Mouse (Mus musculus): ENCODE measurements around the gene Rgs12.
A peak's percentile ranks its signal among the peaks of the same experiment; 100 is the strongest.

Rgs12 gene

GRCm38 (mm10) chr5:35029755-35030154 lies 80.5 kb downstream of the Rgs12 start:
- no peak for DNase-seq (ENCODE audit: low spot score in 2 of 2)

DNA sequence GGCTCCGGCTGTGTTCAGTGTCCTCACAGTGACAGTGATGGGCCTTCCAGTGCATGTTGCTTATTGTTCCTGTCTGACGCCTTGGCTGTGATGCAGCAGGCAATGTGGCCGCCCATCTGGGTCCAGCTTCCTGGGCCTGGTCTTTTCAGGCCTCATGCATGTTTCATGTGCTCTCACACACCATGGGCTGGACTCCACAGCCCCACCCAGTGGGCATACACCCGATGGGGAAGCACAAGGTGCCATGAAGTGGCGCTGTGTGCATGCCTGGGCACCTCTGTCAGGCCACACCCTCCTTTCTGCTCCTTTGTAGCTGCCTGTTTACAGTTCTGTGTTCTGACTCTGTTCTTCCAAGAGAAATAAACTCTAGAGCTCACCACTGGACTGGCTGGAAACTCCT lies 83.8 kb downstream of the Rgs12 start:
- DNase-seq (ENCODE audit: low spot score in 2 of 2) = no peak

GRCm38 (mm10) chr5:35033619-35034018 lies 84.4 kb downstream of the Rgs12 start:
- DNase-seq (ENCODE audit: low spot score in 2 of 2) = no peak

GRCm38 (mm10) chr5:35035141-35035540 lies 85.9 kb downstream of the Rgs12 start:
- no peak for DNase-seq (ENCODE audit: low spot score in 2 of 2)

- no peak for DNase-seq (ENCODE audit: low spot score in 2 of 2)
Measured at GRCm38 (mm10) chr5:35035795-35036194, 86.5 kb downstream of the Rgs12 start.

GRCm38 (mm10) chr5:35037438-35037837 lies 88.2 kb downstream of the Rgs12 start:
- DNase-seq (ENCODE audit: low spot score in 2 of 2) = no peak

GRCm38 (mm10) chr5:35041268-35041829 lies 92.1 kb downstream of the Rgs12 start, which contains the start of gene Hgfac:
Gene Hgfac, plus strand, starts transcription at chr5:35041509.
- no peak for DNase-seq (ENCODE audit: low spot score in 2 of 2)

DNA sequence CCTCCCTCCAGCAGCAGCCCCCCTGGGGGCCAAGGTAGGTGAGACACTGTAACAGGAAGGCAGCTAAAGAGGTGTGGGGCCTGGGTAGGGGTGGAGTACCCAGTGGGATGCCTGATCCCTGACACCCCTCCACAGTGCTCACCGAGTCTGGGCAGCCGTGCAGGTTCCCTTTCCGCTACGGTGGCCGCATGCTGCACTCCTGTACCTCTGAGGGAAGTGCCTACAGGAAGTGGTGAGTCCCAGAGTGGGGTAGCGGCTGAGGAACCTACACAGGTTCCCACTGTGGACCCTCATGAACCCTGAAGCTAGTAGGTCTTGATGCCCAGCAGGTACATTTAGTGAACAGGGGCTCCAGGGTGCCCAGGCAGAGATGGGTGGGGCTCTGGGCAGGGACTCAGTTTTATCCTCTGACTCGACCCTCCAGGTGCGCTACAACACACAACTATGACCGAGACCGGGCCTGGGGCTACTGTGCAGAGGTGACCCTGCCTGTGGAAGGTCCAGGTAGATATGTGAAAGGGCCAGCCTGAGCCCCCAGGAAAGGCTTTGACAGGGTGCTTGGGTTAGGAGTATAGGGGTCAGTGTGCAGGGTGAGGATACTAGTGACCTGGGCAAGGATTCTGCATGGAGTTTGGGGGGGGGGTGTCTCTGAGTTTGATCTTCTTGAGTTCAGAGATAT lies 93.3 kb downstream of the Rgs12 start:
- DNase-seq (ENCODE audit: low spot score in 2 of 2) = no peak

- DNase-seq (ENCODE audit: low spot score in 2 of 2) = peak; percentile 64 to 75
Measured at GRCm38 (mm10) chr5:35043110-35043451, 93.8 kb downstream of the Rgs12 start.

- no peak for DNase-seq (ENCODE audit: low spot score in 2 of 2)
Measured at GRCm38 (mm10) chr5:35050541-35050940, 101.3 kb downstream of the Rgs12 start.

DNA sequence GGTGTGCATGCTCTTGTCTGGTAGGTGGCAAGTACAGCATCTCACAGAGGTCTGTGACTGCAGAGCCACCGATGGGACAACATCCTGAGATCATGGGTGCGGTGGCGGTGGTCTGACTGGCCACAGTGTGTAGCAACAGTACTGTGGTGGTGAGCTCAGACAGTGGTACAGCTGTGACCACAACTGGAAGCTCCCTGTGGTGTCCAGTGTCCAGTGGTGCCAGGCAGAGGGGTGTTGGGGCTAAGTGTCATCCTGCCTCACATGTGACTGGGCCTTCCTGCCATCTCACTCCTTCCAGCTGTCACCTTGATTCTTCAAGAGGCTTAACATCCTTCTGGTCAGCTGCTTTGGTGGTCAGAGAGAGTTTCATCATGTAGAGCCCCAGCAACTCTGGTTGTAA lies 105.4 kb downstream of the Rgs12 start:
- DNase-seq (ENCODE audit: low spot score in 2 of 2) = no peak

- DNase-seq (ENCODE audit: low spot score in 2 of 2) = no peak
Measured at GRCm38 (mm10) chr5:35055076-35055475, 105.8 kb downstream of the Rgs12 start.

GRCm38 (mm10) chr5:35056604-35057432 lies 107.6 kb downstream of the Rgs12 start, which contains the start of gene Dok7:
Gene Dok7, plus strand, starts transcription at chr5:35056766.
- DNase-seq (ENCODE audit: low spot score in 2 of 2) = peak in 1 of 2 experiments; percentile 41

- DNase-seq (ENCODE audit: low spot score in 2 of 2) = no peak
Measured at GRCm38 (mm10) chr5:35057582-35057981, 108.3 kb downstream of the Rgs12 start.

- DNase-seq (ENCODE audit: low spot score in 2 of 2) = no peak
Measured at GRCm38 (mm10) chr5:35058216-35058615, 109.0 kb downstream of the Rgs12 start.

DNA sequence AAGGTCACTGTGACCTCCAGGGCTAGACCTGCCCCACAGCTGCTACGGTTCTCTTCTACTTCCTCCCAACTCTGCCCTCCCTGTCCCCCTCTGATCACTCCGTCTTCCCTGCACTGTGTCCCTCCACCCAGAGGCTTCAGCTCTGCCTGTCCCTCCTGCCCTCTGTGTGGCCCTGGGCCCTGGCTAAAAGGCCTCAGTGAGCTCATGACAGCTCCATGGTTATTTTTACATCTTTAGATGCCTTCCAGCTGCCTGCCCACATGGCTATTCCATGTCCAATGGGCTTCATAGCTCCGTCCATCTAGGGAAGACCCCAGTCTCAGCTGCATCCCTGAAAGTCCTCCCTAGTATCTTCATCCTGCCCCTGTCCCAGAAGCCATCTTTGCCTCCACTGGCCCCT lies 110.9 kb downstream of the Rgs12 start:
- DNase-seq (ENCODE audit: low spot score in 2 of 2) = no peak

GRCm38 (mm10) chr5:35069841-35070240 lies 120.6 kb downstream of the Rgs12 start:
- no peak for DNase-seq (ENCODE audit: low spot score in 2 of 2)

DNA sequence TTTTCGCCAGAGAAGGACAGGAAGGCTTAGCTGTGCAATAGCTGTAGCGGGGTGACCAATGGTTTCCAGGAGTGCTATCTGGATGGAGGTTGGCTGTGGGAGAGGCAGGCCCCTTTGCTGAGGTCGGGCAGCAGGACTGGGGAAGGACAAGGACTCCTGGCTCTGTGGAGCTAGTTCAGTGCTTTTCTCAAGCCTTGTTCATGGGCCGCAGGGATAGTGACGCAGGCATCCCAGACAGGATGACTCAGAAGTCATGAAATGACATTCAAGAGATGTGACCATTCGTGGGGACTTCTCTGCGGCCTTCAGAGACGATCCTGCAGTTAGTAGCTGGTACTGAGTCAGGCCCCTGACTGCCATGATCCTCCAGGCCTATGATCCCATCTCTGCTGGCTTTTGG lies 121.1 kb downstream of the Rgs12 start:
- no peak for DNase-seq (ENCODE audit: low spot score in 2 of 2)

DNA sequence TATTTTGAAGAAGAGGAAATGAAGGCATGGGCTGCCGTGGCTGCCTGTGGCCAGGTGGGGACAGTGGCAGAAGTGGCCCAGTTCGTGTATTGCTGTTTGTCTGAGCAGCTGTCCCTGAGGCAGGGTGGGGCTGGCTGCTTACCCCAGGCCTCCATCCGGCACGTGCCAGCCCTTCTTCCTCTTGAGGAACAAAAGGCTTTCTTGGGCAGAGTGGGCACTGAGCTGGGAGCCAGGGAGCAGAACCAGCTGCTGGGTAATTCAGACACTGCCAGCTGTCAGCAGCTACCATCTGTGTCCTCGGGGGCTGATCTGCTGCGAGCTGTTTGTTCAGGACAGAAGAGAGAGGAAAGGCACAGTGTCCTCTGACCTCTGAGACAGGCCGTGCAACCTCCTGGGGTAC lies 121.7 kb downstream of the Rgs12 start:
- DNase-seq (ENCODE audit: low spot score in 2 of 2) = peak; percentile 23 to 44

- no peak for DNase-seq (ENCODE audit: low spot score in 2 of 2)
Measured at GRCm38 (mm10) chr5:35071855-35072254, 122.6 kb downstream of the Rgs12 start.

DNA sequence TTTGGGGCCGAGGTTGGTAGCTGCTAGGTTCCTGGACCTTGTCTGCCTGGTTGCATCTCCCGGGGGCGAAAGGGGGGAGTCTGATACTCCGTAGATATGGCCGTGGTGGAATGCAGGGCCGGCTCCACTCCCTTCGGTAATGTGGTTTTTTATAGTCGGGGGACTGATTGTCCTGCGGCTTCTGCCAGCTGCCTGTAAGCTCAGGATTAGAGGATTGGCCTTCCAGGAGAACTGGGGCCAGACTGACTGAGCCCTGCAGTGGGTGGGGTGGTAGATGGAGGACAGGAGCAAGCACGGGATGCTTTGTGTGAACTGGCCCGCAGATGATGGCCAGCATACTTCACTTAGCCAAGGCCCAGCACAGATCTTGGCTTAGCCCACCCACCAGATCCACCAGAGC lies 124.0 kb downstream of the Rgs12 start:
- no peak for DNase-seq (ENCODE audit: low spot score in 2 of 2)

- DNase-seq (ENCODE audit: low spot score in 2 of 2) = no peak
Measured at GRCm38 (mm10) chr5:35073992-35074391, 124.7 kb downstream of the Rgs12 start.

GRCm38 (mm10) chr5:35076369-35076768 lies 127.1 kb downstream of the Rgs12 start:
- no peak for DNase-seq (ENCODE audit: low spot score in 2 of 2)
